Mouse (Mus musculus): ENCODE measurements around the gene Mbnl1. TPM values are rescaled to one million over a fixed set of nuclear protein-coding genes. Genes with fewer than 3 reads are reported as not detected.

Mbnl1 gene
- total RNA-seq, 2 experiments from 2014 or later, result 772 to 1,073 TPM

DNA sequence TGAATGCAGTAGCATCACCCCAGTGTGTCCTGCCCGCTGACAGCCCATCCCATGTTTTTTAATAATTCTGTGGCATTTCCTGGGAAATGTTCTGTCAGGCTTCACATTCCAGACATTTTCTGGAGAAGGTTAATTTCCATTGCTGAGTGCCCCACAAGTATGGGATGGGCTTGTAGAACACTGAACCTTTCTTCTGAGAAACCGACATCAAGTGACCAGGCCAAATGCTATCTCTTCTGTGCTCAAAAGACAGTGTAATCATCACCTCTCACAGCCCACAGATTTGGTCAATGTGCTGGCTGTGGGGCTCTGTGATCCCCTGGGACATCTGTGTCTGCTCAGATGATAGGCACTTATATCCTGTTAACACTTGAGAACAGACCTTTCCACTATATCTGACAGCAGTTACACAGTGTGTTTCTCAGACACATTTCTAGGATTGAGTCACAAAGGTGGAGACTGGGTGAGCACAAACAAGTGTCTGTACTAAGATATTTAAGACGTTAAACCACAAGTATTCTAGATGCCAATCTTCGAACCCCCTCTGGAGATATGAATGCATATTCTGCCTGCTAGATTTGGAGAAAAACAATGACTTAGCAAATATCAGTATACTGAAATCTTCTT is 130.4 kb downstream of the Mbnl1 start:
- peak; percentile 23 for ATAC-seq (ENCODE audit: poor library complexity, severe bottlenecking)

DNA sequence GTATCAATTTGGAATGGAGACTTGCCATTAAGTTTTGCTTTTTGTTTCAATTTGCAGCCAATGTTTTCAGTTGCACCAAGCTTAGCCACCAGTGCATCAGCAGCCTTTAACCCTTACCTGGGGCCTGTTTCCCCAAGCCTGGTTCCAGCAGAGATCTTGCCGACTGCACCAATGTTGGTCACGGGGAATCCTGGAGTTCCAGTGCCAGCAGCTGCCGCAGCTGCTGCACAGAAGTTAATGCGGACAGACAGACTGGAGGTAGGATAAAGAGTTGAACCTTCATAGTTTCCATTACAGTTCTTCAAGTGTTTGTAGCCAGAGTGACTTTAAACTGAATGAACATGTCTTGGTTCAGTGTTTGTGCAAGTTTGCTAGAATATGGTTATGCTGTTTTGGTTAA is 131.0 kb downstream of the Mbnl1 start:
- ATAC-seq (ENCODE audit: poor library complexity, severe bottlenecking), result no peak

DNA sequence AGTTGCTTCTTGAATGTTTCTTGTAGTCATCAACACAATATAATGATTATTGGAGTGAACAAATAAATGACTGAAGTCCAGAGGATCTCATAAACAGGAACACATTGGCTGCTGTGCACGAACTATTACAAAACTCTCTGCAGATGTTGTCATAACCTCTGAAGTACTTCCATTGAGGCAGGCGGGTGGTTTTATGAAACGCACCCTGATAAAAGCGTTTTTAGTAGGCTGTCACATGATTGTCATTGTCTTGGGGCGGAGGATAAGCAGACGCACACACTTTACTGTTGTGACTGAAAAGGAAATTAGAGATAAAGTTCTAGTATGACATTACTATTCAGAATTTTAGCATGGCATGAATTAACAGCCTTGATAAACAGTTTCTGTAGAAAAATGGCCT is 131.6 kb downstream of the Mbnl1 start:
- ATAC-seq (ENCODE audit: poor library complexity, severe bottlenecking), result peak; percentile 67

DNA sequence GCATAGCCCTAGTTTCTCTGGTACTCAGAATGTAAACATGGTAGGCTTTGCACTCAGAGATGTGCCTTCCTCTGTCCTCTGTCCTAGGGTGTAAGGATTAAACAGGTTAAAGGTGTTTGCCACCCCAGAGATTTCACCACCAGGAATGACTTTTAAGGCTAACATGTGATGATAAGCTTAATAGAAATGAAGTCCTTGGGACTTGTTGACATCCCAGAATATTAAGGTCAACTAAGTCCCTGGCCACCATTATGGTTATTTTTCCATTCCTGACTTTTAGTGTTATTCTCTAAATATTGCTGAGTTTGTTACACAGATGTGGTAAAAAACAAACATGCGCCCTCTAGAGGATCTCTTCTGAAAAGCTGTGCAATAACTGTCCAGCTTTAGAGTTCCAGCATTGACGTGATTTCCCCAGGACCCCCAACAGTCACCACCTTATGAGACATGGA is 136.3 kb downstream of the Mbnl1 start:
- peak; percentile 47 for ATAC-seq (ENCODE audit: poor library complexity, severe bottlenecking)

- peak; percentile 55 for ATAC-seq (ENCODE audit: poor library complexity, severe bottlenecking)
Observed at GRCm38 (mm10) chr3:60611839-60612238, 139.2 kb downstream of the Mbnl1 start.

DNA sequence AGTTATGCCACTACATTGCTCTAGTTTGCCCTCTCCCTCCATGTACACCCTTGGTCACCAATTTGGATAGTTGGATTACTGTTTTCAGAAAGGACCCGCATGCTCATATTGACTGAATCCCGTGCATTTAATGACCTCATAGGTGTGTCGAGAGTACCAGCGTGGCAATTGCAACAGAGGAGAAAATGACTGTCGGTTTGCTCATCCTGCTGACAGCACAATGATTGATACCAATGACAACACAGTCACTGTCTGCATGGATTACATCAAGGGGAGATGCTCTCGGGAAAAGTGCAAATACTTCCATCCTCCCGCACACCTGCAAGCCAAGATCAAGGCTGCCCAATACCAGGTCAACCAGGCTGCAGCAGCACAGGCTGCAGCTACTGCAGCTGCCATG is 140.5 kb downstream of the Mbnl1 start:
- no peak for ATAC-seq (ENCODE audit: poor library complexity, severe bottlenecking)

DNA sequence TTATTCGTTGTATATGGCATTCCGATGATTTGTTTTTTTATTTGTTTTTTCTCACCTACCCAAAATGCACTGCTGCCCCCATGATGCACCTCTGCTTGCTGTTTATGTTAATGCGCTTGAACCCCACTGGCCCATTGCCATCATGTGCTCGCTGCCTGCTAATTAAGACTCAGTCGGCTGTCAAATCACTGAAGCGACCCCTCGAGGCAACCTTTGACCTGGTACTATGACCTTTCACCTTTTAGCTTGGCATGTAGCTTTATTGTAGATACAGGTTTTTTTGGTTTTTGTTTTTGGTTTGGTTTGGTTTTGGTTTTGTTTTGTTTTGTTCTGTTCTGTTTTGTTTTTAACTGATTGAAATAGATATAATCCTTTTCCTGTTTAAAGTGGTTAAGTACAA is 141.9 kb downstream of the Mbnl1 start:
- ATAC-seq (ENCODE audit: poor library complexity, severe bottlenecking), result no peak

DNA sequence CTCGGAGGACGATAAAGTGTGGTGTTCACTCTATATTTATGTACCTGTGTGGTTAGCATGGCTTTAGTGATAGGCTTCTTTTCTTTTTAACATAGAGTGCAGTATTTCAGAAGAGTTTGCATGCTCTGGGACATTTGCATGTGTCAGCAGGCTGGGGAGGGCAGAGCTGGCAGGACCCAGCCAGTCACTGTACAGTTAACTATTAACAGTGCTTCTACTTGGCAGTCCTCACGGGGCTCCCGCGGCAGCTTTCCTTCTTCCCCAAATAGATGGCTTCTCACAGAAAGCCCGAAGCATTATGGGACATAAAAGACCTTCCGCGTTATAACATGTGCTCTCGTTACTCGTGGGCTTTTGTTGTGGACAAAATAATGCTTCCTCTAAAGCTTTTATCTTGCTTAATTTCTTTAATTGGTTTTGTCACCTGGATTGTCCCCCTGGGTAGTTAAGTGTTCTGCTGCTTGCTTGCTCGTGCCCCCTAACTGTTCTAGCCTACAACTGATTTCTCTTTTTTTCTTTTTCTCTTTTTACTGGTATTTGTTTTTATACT is 142.5 kb downstream of the Mbnl1 start:
- ATAC-seq (ENCODE audit: poor library complexity, severe bottlenecking), result no peak

DNA sequence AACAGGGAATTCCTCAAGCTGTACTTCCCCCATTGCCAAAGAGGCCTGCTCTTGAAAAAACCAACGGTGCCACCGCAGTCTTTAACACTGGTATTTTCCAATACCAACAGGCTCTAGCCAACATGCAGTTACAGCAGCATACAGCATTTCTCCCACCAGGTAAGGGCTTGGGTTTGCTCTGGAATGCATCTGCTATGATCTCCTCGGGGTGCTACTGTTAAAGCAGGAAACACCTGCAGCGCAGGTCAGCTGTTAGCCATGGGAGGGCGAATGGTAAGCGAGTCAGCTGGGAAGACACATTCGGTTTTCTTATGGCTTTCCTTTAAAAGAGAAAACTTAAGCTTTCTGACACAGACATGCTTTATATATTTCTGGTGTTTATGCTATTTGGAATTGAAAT is 143.0 kb downstream of the Mbnl1 start:
- ATAC-seq (ENCODE audit: poor library complexity, severe bottlenecking), result no peak

- ATAC-seq (ENCODE audit: poor library complexity, severe bottlenecking), result peak; percentile 51; the same call in 1 of the 2 replicates
Observed at GRCm38 (mm10) chr3:60616147-60616546, 143.5 kb downstream of the Mbnl1 start.

- ATAC-seq (ENCODE audit: poor library complexity, severe bottlenecking), result no peak
Observed at GRCm38 (mm10) chr3:60617643-60618042, 145.0 kb downstream of the Mbnl1 start.

DNA sequence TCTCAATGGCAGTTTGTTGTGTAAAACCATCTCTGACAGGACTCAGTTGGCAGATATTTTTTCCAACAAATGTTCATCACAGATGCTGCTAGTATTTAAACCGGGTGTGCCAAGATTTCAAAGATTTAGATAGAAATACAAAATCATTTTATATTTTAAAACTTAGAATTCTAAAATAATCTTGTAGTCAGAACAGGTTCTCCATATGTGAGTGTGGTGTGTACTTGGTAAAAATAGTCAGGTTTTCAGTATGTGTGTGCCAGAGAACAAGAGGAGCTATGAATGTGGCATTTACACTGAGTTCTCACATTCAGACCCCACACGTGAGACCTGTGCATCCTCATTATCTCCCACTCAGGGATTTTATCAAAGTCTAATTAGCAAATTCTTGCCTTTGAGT is 147.6 kb downstream of the Mbnl1 start:
- ATAC-seq (ENCODE audit: poor library complexity, severe bottlenecking), result no peak

DNA sequence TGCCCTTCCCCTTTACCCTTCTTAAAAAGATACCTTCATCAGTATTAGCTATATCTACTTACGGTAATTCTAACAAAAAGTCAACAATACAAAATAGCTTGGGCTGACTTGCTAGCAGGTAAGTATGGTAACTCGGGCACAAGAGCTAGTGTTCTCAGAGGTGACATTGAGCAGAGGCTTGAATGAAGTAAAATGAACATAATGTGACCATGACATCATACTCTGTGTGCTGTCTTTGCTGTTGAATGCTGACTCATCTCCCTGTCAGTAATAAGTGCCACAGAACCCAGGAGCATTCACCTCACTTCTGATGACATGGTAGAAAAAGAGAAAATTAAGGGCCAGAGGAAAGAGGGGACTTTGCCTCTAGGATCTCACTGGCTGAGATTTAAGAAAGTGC is 158.6 kb downstream of the Mbnl1 start:
- ATAC-seq (ENCODE audit: poor library complexity, severe bottlenecking), result no peak

GRCm38 (mm10) chr3:60631754-60632153 is 159.1 kb downstream of the Mbnl1 start:
- no peak for ATAC-seq (ENCODE audit: poor library complexity, severe bottlenecking)

DNA sequence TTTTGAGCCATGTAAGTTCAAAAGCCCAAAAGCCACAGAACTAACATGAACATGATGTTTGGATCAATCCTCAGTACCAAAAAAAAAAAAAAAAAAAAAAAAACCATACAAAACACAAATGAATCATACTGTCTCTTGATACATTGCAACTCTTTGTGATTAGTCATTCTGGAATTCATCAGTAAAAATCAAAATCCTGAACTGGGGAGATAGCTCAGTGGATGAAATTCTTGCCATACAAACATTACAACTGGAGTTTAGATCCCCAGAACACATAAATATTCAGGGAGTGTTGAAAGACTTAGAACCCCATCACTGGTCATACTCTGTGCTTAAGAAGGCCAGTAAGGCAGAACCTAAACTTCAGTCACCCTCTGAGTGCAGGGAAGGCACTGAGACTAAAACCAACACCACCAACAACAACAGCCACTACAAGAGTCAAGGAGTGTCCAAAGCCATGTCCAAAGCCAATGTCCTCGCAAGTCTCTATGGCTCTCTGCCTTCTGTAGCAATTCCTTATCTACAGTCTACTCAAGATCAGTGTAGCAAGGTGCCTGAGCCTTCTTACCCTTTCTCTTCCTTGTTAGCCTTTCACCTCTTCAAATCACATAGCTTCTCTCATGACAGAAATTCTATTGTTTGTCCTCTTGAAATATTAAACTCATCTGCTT is 160.3 kb downstream of the Mbnl1 start:
- no peak for ATAC-seq (ENCODE audit: poor library complexity, severe bottlenecking)

- ATAC-seq (ENCODE audit: poor library complexity, severe bottlenecking), result no peak
Observed at GRCm38 (mm10) chr3:60638530-60638929, 165.9 kb downstream of the Mbnl1 start.

DNA sequence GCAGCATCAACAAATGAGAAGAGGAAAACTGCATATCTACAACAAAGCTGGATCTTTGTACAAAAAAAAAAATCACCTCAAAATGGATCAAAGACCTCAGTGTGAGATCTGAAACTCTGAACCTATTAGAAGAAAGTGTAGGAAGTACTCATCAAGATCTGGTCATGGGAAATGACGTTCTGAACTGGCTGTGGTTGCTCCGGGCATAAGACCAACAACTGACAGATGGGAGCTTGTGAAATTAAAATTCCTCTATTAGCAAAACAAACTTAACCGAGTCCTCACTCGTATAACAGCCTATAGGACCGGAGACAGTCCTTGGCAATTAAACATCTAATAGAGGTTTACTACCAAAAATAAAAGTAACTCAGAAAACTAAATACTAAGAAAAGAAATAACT is 166.5 kb downstream of the Mbnl1 start:
- ATAC-seq (ENCODE audit: poor library complexity, severe bottlenecking), result no peak

- ATAC-seq (ENCODE audit: poor library complexity, severe bottlenecking), result no peak
Observed at GRCm38 (mm10) chr3:60642227-60642626, 169.6 kb downstream of the Mbnl1 start.

GRCm38 (mm10) chr3:60645531-60645930 is 172.9 kb downstream of the Mbnl1 start:
- ATAC-seq (ENCODE audit: poor library complexity, severe bottlenecking), result no peak

- ATAC-seq (ENCODE audit: poor library complexity, severe bottlenecking), result no peak
Observed at GRCm38 (mm10) chr3:60648293-60648692, 175.7 kb downstream of the Mbnl1 start.

- ATAC-seq (ENCODE audit: poor library complexity, severe bottlenecking), result no peak
Observed at GRCm38 (mm10) chr3:60660762-60661161, 188.1 kb downstream of the Mbnl1 start.

All from megakaryocyte, adult 5-6 weeks (primary cell).